Mouse (Mus musculus) kidney, postnatal 14 days (tissue): ENCODE measurements at regions not wholly inside any gene's neighbourhood (a gene's known extent, or its start where the extent isn't known, plus 50 kb on each side); places are given as distances from the start of the nearest gene placed in this dataset.
"Not testable (repeated sequence)": the region's sequence is repeated elsewhere in the genome, so short reads cannot be mapped to it uniquely, and the experiment has no call there.

Experiments used
- DNase-seq: peaks from one replicate; pipeline ENCODE4 v3.0.0; 2022; ENCODE audit warnings: mixed read lengths

DNA sequence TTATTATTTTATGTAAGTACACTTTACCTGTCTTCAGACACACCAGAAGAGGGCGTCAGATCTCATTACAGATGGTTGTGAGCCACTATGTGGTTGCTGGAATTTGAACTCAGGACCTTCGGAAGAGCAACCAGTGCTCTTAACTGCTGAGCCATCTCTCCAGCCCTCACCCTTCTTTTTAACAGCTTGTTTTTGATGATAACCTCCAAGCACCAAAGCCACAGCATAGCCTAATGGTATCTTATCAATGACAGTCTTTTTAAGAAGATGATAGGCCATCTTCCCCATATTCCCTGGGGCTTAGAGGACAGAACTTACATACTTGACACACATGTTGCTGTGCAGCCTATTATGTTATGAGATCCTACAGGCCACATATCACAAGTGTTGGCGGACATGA, 56.1 kb upstream of the Klf13 start:
- not testable (repeated sequence) for DNase-seq

DNA sequence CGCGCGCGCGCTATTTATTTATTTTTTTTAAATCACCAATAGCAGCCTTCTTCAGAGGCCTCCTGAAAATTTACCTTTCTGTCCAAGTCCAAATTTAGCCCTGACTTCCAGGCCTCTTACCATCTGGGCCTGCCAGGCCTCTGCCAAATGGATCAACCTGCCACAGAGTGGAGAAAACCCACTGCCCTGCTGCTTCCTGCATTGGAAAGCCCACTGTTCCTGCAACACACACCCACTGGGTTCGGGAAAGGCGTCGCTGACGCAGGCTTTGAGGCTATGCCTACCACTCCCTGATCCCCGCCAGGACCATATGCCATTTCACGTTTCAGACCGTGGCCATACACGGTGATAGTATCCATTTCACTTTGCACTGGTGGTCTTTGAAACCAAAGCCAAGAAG, 53.4 kb upstream of the Klf13 start:
- DNase-seq = no peak

DNA sequence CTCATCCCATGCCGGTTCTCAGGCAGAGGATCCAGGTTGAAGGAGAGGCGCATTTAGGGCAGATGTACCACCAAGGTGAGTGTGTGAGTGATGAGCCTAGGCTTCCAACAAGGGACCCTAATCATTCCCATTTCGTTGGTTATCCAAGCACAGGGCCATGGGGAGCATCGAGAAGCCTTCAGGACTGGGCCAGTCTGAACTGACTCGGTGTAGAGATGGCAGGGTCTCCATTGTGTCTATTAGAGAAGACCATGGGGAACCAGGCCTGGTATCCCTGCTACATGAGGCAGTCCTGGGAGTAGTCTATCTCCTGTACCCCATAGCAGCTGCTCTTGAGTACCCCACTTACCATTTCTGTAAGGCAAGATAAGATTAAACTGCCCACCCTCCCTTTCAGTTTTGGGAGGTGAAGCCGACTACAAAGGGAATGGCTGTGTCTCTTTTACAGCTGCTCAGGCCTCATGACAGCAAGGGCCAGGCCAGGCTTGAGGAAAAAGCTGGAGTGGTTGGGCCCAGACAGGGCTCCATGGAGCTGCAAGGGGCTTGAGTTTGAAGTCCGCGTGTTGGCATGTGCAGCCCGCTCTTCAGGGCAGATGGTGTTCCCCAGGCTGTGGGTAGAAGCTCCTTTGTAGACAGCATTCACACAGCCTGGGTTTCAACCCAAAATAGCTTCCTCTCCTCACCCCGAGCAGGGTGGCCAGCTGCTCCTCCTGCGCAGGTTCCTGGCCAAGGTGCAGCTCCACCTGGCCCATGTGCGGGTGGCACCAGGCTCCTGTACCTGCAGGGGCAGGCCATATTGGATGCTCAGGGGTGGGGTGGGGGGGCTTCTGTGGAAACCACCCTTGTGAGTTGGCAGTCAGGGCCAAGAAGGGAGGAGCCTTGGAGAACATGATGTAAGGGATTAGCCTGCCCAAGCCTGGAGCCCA, 52.6 kb upstream of the Klf13 start:
- no peak for DNase-seq

DNA sequence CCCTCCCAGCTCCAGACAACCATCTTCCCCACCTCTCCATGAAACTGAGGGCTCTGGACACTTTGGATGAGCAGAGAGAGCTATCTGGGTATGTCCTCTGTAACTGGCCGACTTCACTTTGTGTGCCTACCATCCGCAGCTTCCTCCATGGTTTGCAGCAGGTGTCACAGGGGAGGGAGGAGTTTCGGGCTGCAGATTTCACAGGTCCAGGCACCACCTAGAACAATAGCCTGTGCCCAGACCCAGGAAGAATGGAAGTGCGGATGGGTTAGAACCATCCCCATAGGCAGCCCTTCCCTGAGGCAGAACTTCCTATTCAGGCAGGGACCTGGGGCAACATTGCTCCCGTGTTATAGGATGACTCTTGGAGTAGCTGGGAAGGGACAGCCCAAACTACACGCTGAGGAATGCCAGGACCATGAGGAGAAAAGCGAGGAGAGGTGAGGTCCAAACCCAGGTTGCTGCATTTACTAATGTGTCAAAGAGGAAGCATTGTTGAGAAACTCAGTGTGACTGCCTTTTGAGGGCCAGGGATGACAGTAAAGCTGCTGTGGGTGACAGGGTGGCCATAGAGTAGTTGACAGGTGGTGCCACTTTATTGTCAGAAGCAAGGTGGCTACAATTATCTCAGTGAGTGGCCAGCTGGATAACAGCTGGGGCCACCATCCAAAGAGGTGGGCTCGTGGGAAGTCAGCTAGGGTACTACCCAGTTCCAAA, 51.8 kb upstream of the Klf13 start:
- DNase-seq = no peak

DNA sequence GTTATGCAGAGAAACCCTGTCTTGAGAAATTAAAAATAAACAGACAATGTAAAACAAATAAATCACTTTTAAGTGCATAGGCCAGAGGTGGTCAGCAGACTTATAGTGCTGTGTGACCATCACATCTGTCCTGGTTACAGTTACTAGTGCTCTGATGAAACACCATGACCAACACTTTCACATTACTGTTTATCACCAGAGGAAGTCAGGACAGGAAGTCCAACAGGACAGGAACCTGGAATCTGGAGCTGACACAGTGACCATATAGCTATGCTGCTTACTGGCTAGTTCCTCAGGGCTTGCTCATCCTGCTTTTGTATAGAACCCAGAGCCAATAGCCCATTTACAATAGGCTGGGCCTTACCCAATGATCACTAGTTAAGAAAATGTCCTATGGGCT, 51.0 kb upstream of the Klf13 start:
- DNase-seq = no peak
